Comparison of ENCODE assay signal across 7 mouse cellular contexts in the genomic region with DNA sequence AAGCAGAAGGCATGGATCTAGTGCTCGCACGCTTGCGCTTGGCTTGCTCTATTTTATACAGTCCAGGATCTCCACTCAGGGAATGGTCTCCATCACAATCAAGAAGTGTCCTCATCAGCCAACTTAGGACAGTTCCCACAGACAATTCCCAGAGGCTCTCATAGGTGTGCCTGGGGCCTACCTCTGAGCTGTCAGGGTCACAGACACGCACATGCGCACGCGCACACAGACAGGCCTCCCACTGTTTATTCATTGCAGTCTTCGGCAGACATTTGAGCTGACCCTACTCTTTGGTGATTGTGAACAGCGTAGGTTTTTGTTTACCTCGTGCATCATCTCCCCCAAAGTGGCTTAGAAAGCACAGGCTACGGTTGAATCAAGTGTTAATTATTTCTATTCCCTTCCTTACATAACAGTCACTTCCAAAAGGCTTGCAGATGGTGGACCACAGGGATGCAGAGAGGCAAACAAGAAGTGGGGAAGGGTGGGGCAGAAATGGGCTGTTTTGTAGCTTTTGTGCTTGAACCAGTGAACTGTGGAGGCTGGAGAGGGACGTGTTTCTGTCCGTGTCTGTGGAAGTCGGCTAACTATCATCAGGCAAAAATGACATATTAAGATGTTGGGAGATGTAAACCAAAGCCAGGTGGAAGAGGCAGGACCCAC. TPM values are rescaled to one million over a fixed set of nuclear protein-coding genes. Genes with fewer than 3 reads are reported as not detected.
A peak's percentile ranks its signal among the peaks of the same experiment; 100 is the strongest.
DNase-seq lines count a peak whose midpoint lies in the region; ATAC-seq and TF ChIP-seq lines count a peak whose summit lies in the region.

No protein-coding gene starts in this region.

- H3K4me1 ChIP-seq in lung, embryonic 14.5 days (ENCODE audit: insufficient read depth) = no peaks in the 10 kb centered on the region
- H3K4me1 ChIP-seq in lung, adult 2 months (ENCODE audit: control insufficient read depth, insufficient read depth, low read length) = no peaks in the 10 kb centered on the region
- 0 out of 2 replicates have a peak, but pooled peaks cover 4% of the 10 kb centered on the region for H3K4me1 ChIP-seq in hindbrain, embryonic 14.5 days (replicated peaks; ENCODE audit: control insufficient read depth, insufficient read depth, low read length)
- no peaks in the 10 kb centered on the region for H3K4me1 ChIP-seq in neural tube, embryonic 14.5 days (ENCODE audit: control insufficient read depth, insufficient read depth, low read length)

- no peak for DNase-seq in lung, embryonic 14.5 days
- no peak for DNase-seq in lung, adult 2 months
- DNase-seq in cerebellum, postnatal 25 days = peak; percentile 63 to 70
- no peak for DNase-seq in hindbrain, embryonic 14.5 days (ENCODE audit: low spot score)
- no peak for DNase-seq in thymus, postnatal 10 days (ENCODE audit: low spot score in 2 of 2)
- DNase-seq in frontal cortex, postnatal 14 days (ENCODE audit: low spot score in 2 of 2) = no peak

- no peaks in the 10 kb centered on the region for H3K9me3 ChIP-seq in lung, embryonic 14.5 days (ENCODE audit: low read depth, low read length)
- peaks cover 5% of the 10 kb centered on the region; the same call in 1 of the 2 replicates for H3K9me3 ChIP-seq in hindbrain, embryonic 14.5 days (ENCODE audit: control insufficient read depth, low read length)
- H3K9me3 ChIP-seq in neural tube, embryonic 14.5 days (ENCODE audit: control insufficient read depth, low read length) = no peaks in the 10 kb centered on the region

- no peak overlapping the region for H3K4me3 ChIP-seq in lung, embryonic 14.5 days (ENCODE audit: low read depth, low read length)
- H3K4me3 ChIP-seq in lung, adult 2 months (replicated peaks; ENCODE audit: extremely low read depth, low read depth, low read length) = no peak overlapping the region
- H3K4me3 ChIP-seq in hindbrain, embryonic 14.5 days (replicated peaks; ENCODE audit: low read length) = no peak overlapping the region; the same call in 1 of the 2 replicates
- no peak overlapping the region for H3K4me3 ChIP-seq in neural tube, embryonic 14.5 days (ENCODE audit: low read depth, low read length)

- TF ChIP-seq POLR2A in lung, adult 2 months (IDR thresholded peaks at IDR 0.05; ENCODE audit: borderline replicate concordance, extremely low read depth, low read depth, low read length) = no peak

- ATAC-seq in lung, embryonic 14.5 days (ENCODE audit: insufficient read depth) = 0 out of 2 replicates have a peak, but pooled peaks have one; percentile 2
- no peak for ATAC-seq in hindbrain, embryonic 14.5 days (ENCODE audit: low FRiP score)
- ATAC-seq in neural tube, embryonic 14.5 days (ENCODE audit: low read depth) = 0 out of 2 replicates have a peak, but pooled peaks have one; percentile 10

- H3K36me3 ChIP-seq in lung, embryonic 14.5 days (ENCODE audit: insufficient read depth) = no peaks in the 10 kb centered on the region
- no peaks in the 10 kb centered on the region for H3K36me3 ChIP-seq in hindbrain, embryonic 14.5 days (replicated peaks; ENCODE audit: control insufficient read depth, insufficient read depth)
- H3K36me3 ChIP-seq in neural tube, embryonic 14.5 days (ENCODE audit: control insufficient read depth, insufficient read depth, low read length) = no peaks in the 10 kb centered on the region

- peak overlapping the region; percentile 43; the same call in 1 of the 2 replicates for H3K4me2 ChIP-seq in lung, embryonic 14.5 days
- peak overlapping the region; percentile 41 for H3K4me2 ChIP-seq in hindbrain, embryonic 14.5 days (replicated peaks)
- peak overlapping the region; percentile 4; the same call in 1 of the 2 replicates for H3K4me2 ChIP-seq in neural tube, embryonic 14.5 days (ENCODE audit: low read depth, low read length)

- no peaks in the 10 kb centered on the region for H3K27me3 ChIP-seq in lung, embryonic 14.5 days (ENCODE audit: insufficient read depth, low read length)
- no peaks in the 10 kb centered on the region for H3K27me3 ChIP-seq in hindbrain, embryonic 14.5 days (ENCODE audit: control insufficient read depth, insufficient read depth, low read length)
- H3K27me3 ChIP-seq in neural tube, embryonic 14.5 days (ENCODE audit: control insufficient read depth, insufficient read depth, low read length) = no peaks in the 10 kb centered on the region

- no peak overlapping the region for H3K27ac ChIP-seq in lung, embryonic 14.5 days (ENCODE audit: low read depth)
- no peak overlapping the region for H3K27ac ChIP-seq in hindbrain, embryonic 14.5 days
- no peak overlapping the region; the same call in 1 of the 2 replicates for H3K27ac ChIP-seq in neural tube, embryonic 14.5 days (ENCODE audit: low read depth, low read length)

- H3K9ac ChIP-seq in lung, embryonic 14.5 days = no peak overlapping the region
- H3K9ac ChIP-seq in hindbrain, embryonic 14.5 days = peak overlapping the region; percentile 3; the same call in 1 of the 2 replicates
- H3K9ac ChIP-seq in neural tube, embryonic 14.5 days (replicated peaks; ENCODE audit: low read depth, low read length) = no peak overlapping the region; the same call in 1 of the 2 replicates

- 56% methylated on average over 14 of the region's 14 CpGs for WGBS in lung, embryonic 14.5 days
- WGBS in lung, adult 2 months = 78% methylated on average over 14 of the region's 14 CpGs
- WGBS in hindbrain, embryonic 14.5 days = 49% methylated on average over 14 of the region's 14 CpGs
- 55% methylated on average over 14 of the region's 14 CpGs for WGBS in neural tube, embryonic 14.5 days

- TF ChIP-seq CTCF in lung, embryonic 14.5 days (IDR thresholded peaks at IDR 0.05; ENCODE audit: low read depth) = no peak
- TF ChIP-seq CTCF in lung, adult 2 months (IDR thresholded peaks at IDR 0.05; ENCODE audit: insufficient read depth, low read length) = no peak

RNA-seq across cellular contexts. Expression of gene Smg1, which starts 53.5 kb away (rescaled TPM):
- polyA plus RNA-seq in lung, embryonic 14.5 days (2014; fragmentation: Nextera tagmentation; extraction: Ambion mirVana) = 28.1 and 28.3 TPM in 2 replicates
- 21.8 and 24.9 TPM in 2 replicates for polyA plus RNA-seq in lung, adult 2 months (2012; rRNA removed)
- polyA plus RNA-seq in hindbrain, embryonic 14.5 days (2014; fragmentation: Nextera tagmentation; extraction: Ambion mirVana) = 27.8 and 28.6 TPM in 2 replicates
- 23.6 and 37.4 TPM in 2 replicates for polyA plus RNA-seq in neural tube, embryonic 14.5 days (2014; fragmentation: Nextera tagmentation; extraction: Ambion mirVana)

Comparison
In these comparisons a context has a peak if more than half of its experiments do, and no peak if none do; other contexts are left out.
1. DNase-seq: peak in cerebellum, postnatal 25 days (2 of 2); none in lung, embryonic 14.5 days (single experiment), lung, adult 2 months (single experiment), hindbrain, embryonic 14.5 days (single experiment), thymus, postnatal 10 days (0 of 2) and frontal cortex, postnatal 14 days (0 of 2).
2. Peak in every context shown above with its lines, with median percentiles within 50 percentile points of each other: H3K4me2 ChIP-seq.